Mouse (Mus musculus) bone marrow macrophage, adult 2 months (primary cell): ENCODE measurements around the gene Fgfr2. TPM values are rescaled to one million over a fixed set of nuclear protein-coding genes. Genes with fewer than 3 reads are reported as not detected.

ENCODE experiments used
- H3K27ac ChIP-seq: 2 replicates; pipeline ENCODE4 v1.5.1; 2012; ENCODE audit warnings: low read depth, low read length; ENCODE audit not compliant: insufficient read depth
- H3K4me1 ChIP-seq: 2 replicates; pipeline ENCODE4 v1.6.1; 2012; ENCODE audit warnings: low read length; ENCODE audit not compliant: control insufficient read depth, insufficient read depth
- H3K4me3 ChIP-seq: 2 replicates; pipeline ENCODE4 v1.5.1; 2012; ENCODE audit warnings: mild to moderate bottlenecking, low read length, moderate library complexity; ENCODE audit not compliant: insufficient read depth
- CTCF ChIP-seq: IDR thresholded peaks from 2 replicates; pipeline ENCODE4 v1.5.1; 2012; ENCODE audit warnings: low read depth, mild to moderate bottlenecking, low read length, moderate library complexity
- POLR2A ChIP-seq: IDR thresholded peaks from 2 replicates; pipeline ENCODE4 v1.6.1; 2012; ENCODE audit warnings: mild to moderate bottlenecking, low read depth, low read length, borderline replicate concordance
- polyA plus RNA-seq: library from polyadenylated mRNA; stranded (reverse); fragments of >200 nt; gene quantifications from 2 replicates; pipeline ENCODE4 v1.2.4, GENCODE M21; 2012; ENCODE audit not compliant: missing spikeins, insufficient read depth, insufficient read length

The Fgfr2 gene
- polyA plus RNA-seq, 1 experiment = 0.27 TPM

GRCm38 (mm10) chr7:130773171-130773830 is 2349.8 kb downstream of the Fgfr2 start:
- Histone ChIP-seq H3K27ac (no peak overlapping the region), H3K4me1 (peaks cover 4% of the 10 kb centered on the region), H3K4me3 (no peak overlapping the region)
- TF ChIP-seq POLR2A (no peak), CTCF (peak; percentile 57)

GRCm38 (mm10) chr7:130770707-130771106 is 2352.4 kb downstream of the Fgfr2 start:
- TF ChIP-seq CTCF (peak; percentile 94), POLR2A (no peak)
- H3K4me1 ChIP-seq = peaks cover 4% of the 10 kb centered on the region
- no peak overlapping the region for H3K27ac ChIP-seq
- no peak overlapping the region for H3K4me3 ChIP-seq

GRCm38 (mm10) chr7:130768151-130768550 is 2355.0 kb downstream of the Fgfr2 start:
- Histone ChIP-seq H3K4me1 (peaks cover 4% of the 10 kb centered on the region), H3K4me3 (no peak overlapping the region), H3K27ac (no peak overlapping the region)
- TF ChIP-seq CTCF (no peak), POLR2A (no peak)

GRCm38 (mm10) chr7:130766411-130767170 is 2356.6 kb downstream of the Fgfr2 start:
- Histone ChIP-seq H3K27ac (no peak overlapping the region), H3K4me3 (no peak overlapping the region), H3K4me1 (no peaks in the 10 kb centered on the region)
- TF ChIP-seq POLR2A (no peak), CTCF (no peak)

GRCm38 (mm10) chr7:130764160-130764559 is 2359.0 kb downstream of the Fgfr2 start:
- TF ChIP-seq CTCF (no peak), POLR2A (no peak)
- Histone ChIP-seq H3K4me3 (no peak overlapping the region), H3K27ac (no peak overlapping the region), H3K4me1 (no peaks in the 10 kb centered on the region)

GRCm38 (mm10) chr7:130762071-130762897 is 2360.9 kb downstream of the Fgfr2 start:
- TF ChIP-seq POLR2A (no peak), CTCF (peak; percentile 66)
- no peak overlapping the region for H3K27ac ChIP-seq
- no peak overlapping the region for H3K4me3 ChIP-seq
- no peaks in the 10 kb centered on the region for H3K4me1 ChIP-seq

- TF ChIP-seq POLR2A = no peak
- TF ChIP-seq CTCF = no peak
These were observed 2365.8 kb downstream of the Fgfr2 start for GRCm38 (mm10) chr7:130757326-130757865.

GRCm38 (mm10) chr7:130756343-130756835 is 2366.8 kb downstream of the Fgfr2 start:
- Histone ChIP-seq H3K4me1 (no peaks in the 10 kb centered on the region), H3K27ac (no peak overlapping the region), H3K4me3 (no peak overlapping the region)
- TF ChIP-seq CTCF = no peak
- no peak for TF ChIP-seq POLR2A

More at GRCm38 (mm10) chr7:130757326-130757865, 2365.8 kb downstream of the Fgfr2 start:
- Histone ChIP-seq H3K27ac (no peak overlapping the region), H3K4me1 (no peaks in the 10 kb centered on the region), H3K4me3 (no peak overlapping the region)

- no peaks in the 10 kb centered on the region for H3K4me1 ChIP-seq
- no peak overlapping the region for H3K27ac ChIP-seq
- TF ChIP-seq CTCF (no peak), POLR2A (no peak)
- H3K4me3 ChIP-seq = no peak overlapping the region
These were observed 2368.4 kb downstream of the Fgfr2 start for GRCm38 (mm10) chr7:130754790-130755189.
